Comparison of ENCODE assay signal across 9 mouse cellular contexts in genomic region chr7:92234476-92235202, GRCm38 (mm10).
DNase-seq lines count a peak whose midpoint lies in the region; ATAC-seq lines count a peak whose summit lies in the region.
"Had no signal": no experiment of that assay in that cellular context is flagged by ENCODE, and none has a peak within 500 bp of the region (broad histone marks: within the 10 kb centered on the region; RNA-seq: fewer than 3 reads in every experiment).

No protein-coding gene starts in this region.

- peak overlapping the region; percentile 35; the same call in 1 of the 2 replicates for H3K9ac ChIP-seq in forebrain, embryonic 11.5 days (ENCODE audit: low read length)
- no peak overlapping the region for H3K9ac ChIP-seq in limb, embryonic 12.5 days (replicated peaks)

- no peaks in the 10 kb centered on the region for H3K9me3 ChIP-seq in forebrain, embryonic 11.5 days (ENCODE audit: control insufficient read depth, low read length)
- H3K9me3 ChIP-seq in limb, embryonic 12.5 days = no peaks in the 10 kb centered on the region

- H3K27me3 ChIP-seq in forebrain, embryonic 11.5 days (ENCODE audit: control insufficient read depth, insufficient read depth, low read length) = no peaks in the 10 kb centered on the region
- no peaks in the 10 kb centered on the region for H3K27me3 ChIP-seq in limb, embryonic 12.5 days

- peak; percentile 9 to 15 for DNase-seq in layer of hippocampus, postnatal 10 days (ENCODE audit: low spot score in 2 of 2)
- no peak for DNase-seq in layer of hippocampus, postnatal 25 days (ENCODE audit: extremely low spot score in 1 of 2, low spot score in 1 of 2)
- DNase-seq in forebrain, embryonic 11.5 days (ENCODE audit: low spot score) = no peak
- peak; percentile 29 to 48 for DNase-seq in right cerebral cortex, postnatal 10 days (ENCODE audit: low spot score in 2 of 2)
- DNase-seq in spleen, postnatal 10 days (ENCODE audit: low spot score in 2 of 2) = no peak
- no peak for DNase-seq in lung, postnatal 36 days
- no peak for DNase-seq in spleen, adult 18-20 months

- peak overlapping the region; percentile 29; the same call in 1 of the 2 replicates for H3K4me3 ChIP-seq in forebrain, embryonic 11.5 days (ENCODE audit: low read depth, low read length)
- no peak overlapping the region for H3K4me3 ChIP-seq in limb, embryonic 12.5 days (replicated peaks)

- H3K27ac ChIP-seq in forebrain, embryonic 11.5 days (ENCODE audit: low read depth, low read length) = no peak overlapping the region
- no peak overlapping the region for H3K27ac ChIP-seq in limb, embryonic 12.5 days
- H3K27ac ChIP-seq: macrophage had no signal

- 56% methylated on average over 11 of the region's 11 CpGs for WGBS in forebrain, embryonic 11.5 days
- 73% methylated on average over 11 of the region's 11 CpGs for WGBS in limb, embryonic 12.5 days

- no peaks in the 10 kb centered on the region for H3K4me1 ChIP-seq in forebrain, embryonic 11.5 days (replicated peaks; ENCODE audit: control insufficient read depth, insufficient read depth, low read length)
- peaks cover 36% of the 10 kb centered on the region for H3K4me1 ChIP-seq in limb, embryonic 12.5 days (replicated peaks)

- ATAC-seq in forebrain, embryonic 11.5 days (replicated peaks; ENCODE audit: low FRiP score) = peak; percentile 64
- no peak for ATAC-seq in limb, embryonic 12.5 days (ENCODE audit: insufficient number of reproducible peaks, insufficient read depth, low FRiP score, low TSS enrichment, low read depth)

- H3K4me2 ChIP-seq in forebrain, embryonic 11.5 days (ENCODE audit: low read depth, low read length, severe bottlenecking) = peak overlapping the region; percentile 53
- H3K4me2 ChIP-seq in limb, embryonic 12.5 days = peak overlapping the region; percentile 48

- H3K36me3 ChIP-seq in forebrain, embryonic 11.5 days (ENCODE audit: control insufficient read depth, insufficient read depth, low read length) = no peaks in the 10 kb centered on the region
- no peaks in the 10 kb centered on the region for H3K36me3 ChIP-seq in limb, embryonic 12.5 days

Comparison
In these comparisons a context has a peak if more than half of its experiments do, and no peak if none do; other contexts are left out.
1. DNase-seq: peak in layer of hippocampus, postnatal 10 days (2 of 2) and right cerebral cortex, postnatal 10 days (2 of 2); none in layer of hippocampus, postnatal 25 days (0 of 2), forebrain, embryonic 11.5 days (single experiment), spleen, postnatal 10 days (0 of 2), lung, postnatal 36 days (single experiment) and spleen, adult 18-20 months (0 of 2).